Mouse (Mus musculus): ENCODE results near the gene Mks1. TPM values are rescaled to one million over a fixed set of nuclear protein-coding genes. Genes with fewer than 3 reads are reported as not detected.
A peak's percentile ranks its signal among the peaks of the same experiment; 100 is the strongest.

The Mks1 gene
- 9.1 and 16.0 TPM in 2 replicates for total RNA-seq (2014; rRNA removed)
- polyA plus RNA-seq (2015; fragmentation: Nextera tagmentation; extraction: Ambion mirVana), result 8.5 and 10.5 TPM in 2 replicates

DNA sequence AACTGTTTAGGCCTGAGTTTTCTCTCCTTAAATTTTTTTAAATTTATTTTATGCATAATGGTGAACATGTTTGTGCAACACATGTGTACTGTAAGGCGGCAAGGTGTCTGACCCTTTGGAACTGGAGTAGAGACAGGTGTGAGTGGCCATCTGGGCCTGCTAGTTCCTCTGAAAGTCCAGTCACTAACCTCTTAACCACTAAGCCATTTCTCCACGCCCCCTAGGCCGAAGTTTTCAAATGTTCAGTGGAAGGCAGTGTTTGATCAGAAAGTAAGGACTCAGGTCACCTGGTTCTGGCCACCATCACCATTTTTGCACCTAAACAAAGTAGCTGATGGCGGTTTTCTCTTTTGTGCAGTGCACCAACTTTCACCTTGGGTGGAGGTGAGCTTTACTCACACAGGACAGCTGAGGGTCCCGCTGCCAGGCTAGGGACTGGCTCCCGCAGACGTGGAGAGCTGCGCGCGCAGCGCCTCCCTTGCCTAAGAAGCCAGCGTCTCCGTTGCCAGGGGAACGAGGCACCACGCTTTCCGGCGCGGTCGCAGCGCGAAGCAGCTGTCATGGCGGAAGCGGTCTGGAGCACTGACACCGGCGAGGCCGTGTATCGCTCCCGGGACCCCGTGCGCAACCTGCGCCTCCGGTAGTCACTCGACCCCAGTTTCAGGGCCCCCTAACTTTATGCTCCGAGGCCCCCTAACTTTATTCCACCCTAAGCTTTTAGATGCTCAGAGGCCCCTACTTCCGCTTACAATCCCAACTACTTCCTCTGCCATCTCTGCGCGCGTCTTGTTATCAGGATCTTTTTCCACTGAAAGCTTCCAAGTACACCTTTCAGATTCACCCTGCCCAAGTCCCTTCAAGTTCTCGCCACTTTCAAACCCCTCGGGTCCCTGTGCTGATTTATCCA, at the start of gene Mks1:
Gene Mks1, plus strand, starts transcription at position 526 of the 907 bp plus-strand sequence.
- WGBS, result 4% methylated on average over 40 of the region's 40 CpGs
- peak; percentile 96 for DNase-seq (ENCODE audit: low spot score)
- Histone ChIP-seq H3K9me3 (ENCODE audit: low read length) (no peaks in the 10 kb centered on the region), H3K36me3 (ENCODE audit: insufficient read depth, low read length) (peaks cover 11% of the 10 kb centered on the region; the same call in 1 of the 2 replicates), H3K4me2 (ENCODE audit: low read depth, low read length, poor library complexity, severe bottlenecking) (peak within 1 kb of the TSS; percentile 76), H3K4me1 (ENCODE audit: insufficient read depth, low read length) (peaks cover 5% of the 10 kb centered on the region; the same call in 1 of the 2 replicates), H3K27me3 (ENCODE audit: insufficient read depth, low read length) (no peaks in the 10 kb centered on the region), H3K4me3 (ENCODE audit: low read depth, low read length) (peak within 1 kb of the TSS; percentile 57), H3K9ac (replicated peaks; ENCODE audit: low read length, poor library complexity, severe bottlenecking) (peak within 1 kb of the TSS; percentile 60), H3K27ac (ENCODE audit: low read depth, low read length) (peak within 1 kb of the TSS; percentile 82)
- ATAC-seq (ENCODE audit: low FRiP score), result peak; percentile 92
- TF ChIP-seq CTCF (IDR thresholded peaks at IDR 0.05), result no peak

DNA sequence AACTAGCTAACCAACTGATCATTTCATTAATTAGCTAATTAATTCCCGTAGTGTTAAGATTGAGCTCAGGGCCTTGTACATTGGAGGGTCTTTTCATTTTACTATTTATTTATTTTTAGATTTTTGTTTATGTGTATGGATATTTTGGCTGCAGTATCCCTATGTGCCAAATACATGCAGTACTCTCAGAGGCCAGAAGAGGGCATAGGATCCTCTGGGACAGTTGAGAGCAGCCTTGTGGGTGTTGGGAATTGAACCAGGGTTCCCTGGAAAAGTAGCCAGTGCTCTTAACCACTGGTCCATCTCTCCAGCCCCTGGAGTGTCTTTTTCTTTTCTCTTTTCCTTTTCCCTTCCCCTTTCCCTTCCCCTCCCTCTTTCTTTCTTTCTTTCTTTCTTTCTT, 47.6 kb upstream of the Mks1 start:
- Histone ChIP-seq H3K4me2 (ENCODE audit: low read depth, low read length, poor library complexity, severe bottlenecking) (no peak overlapping the region), H3K9me3 (ENCODE audit: low read length) (no peaks in the 10 kb centered on the region), H3K36me3 (ENCODE audit: insufficient read depth, low read length) (no peaks in the 10 kb centered on the region), H3K4me3 (ENCODE audit: low read depth, low read length) (no peak overlapping the region), H3K27me3 (ENCODE audit: insufficient read depth, low read length) (no peaks in the 10 kb centered on the region), H3K4me1 (ENCODE audit: insufficient read depth, low read length) (no peaks in the 10 kb centered on the region), H3K9ac (replicated peaks; ENCODE audit: low read length, poor library complexity, severe bottlenecking) (no peak overlapping the region), H3K27ac (ENCODE audit: low read depth, low read length) (no peak overlapping the region)
- DNase-seq (ENCODE audit: low spot score) (no peak), ATAC-seq (ENCODE audit: low FRiP score) (no peak)
- 73% methylated on average over 1 of the region's 1 CpGs for WGBS
- peak; percentile 47 for TF ChIP-seq CTCF (IDR thresholded peaks at IDR 0.05)

DNA sequence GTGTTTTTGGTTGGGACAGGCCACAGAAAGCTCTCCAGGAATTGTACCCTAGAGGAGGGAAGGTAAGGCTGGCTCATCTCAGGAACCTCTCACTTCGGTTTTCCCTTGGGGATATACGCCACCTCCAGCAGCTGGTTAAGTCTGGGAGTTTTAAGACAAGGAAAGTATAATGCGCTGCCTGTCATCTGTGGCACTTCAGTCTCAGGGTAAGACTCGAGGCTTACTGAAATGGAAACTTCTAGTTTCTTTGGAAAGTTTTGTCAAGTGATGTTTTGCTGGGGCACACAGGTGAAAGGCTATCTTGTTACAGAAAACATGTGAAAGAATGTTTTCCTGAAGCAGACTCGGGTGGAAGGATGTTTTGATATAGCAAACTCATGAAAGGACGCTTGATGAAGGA, 45.6 kb upstream of the Mks1 start:
- no peaks in the 10 kb centered on the region for H3K27me3 ChIP-seq (ENCODE audit: insufficient read depth, low read length)
- H3K9me3 ChIP-seq (ENCODE audit: low read length), result no peaks in the 10 kb centered on the region
- DNase-seq (ENCODE audit: low spot score), result no peak
- peaks cover 4% of the 10 kb centered on the region; the same call in 1 of the 2 replicates for H3K4me1 ChIP-seq (ENCODE audit: insufficient read depth, low read length)
- H3K36me3 ChIP-seq (ENCODE audit: insufficient read depth, low read length), result no peaks in the 10 kb centered on the region
- ATAC-seq (ENCODE audit: low FRiP score), result no peak
- H3K4me2 ChIP-seq (ENCODE audit: low read depth, low read length, poor library complexity, severe bottlenecking), result no peak overlapping the region
- no peak overlapping the region for H3K9ac ChIP-seq (replicated peaks; ENCODE audit: low read length, poor library complexity, severe bottlenecking)
- no peak overlapping the region for H3K27ac ChIP-seq (ENCODE audit: low read depth, low read length)
- no peak for TF ChIP-seq CTCF (IDR thresholded peaks at IDR 0.05)
- H3K4me3 ChIP-seq (ENCODE audit: low read depth, low read length), result no peak overlapping the region
- WGBS, result 85% methylated on average over 6 of the region's 6 CpGs

GRCm38 (mm10) chr11:87808236-87808635, 44.8 kb upstream of the Mks1 start:
- no peak for TF ChIP-seq CTCF (IDR thresholded peaks at IDR 0.05)
- Histone ChIP-seq H3K4me2 (ENCODE audit: low read depth, low read length, poor library complexity, severe bottlenecking) (no peak overlapping the region), H3K36me3 (ENCODE audit: insufficient read depth, low read length) (no peaks in the 10 kb centered on the region), H3K9me3 (ENCODE audit: low read length) (no peaks in the 10 kb centered on the region), H3K9ac (replicated peaks; ENCODE audit: low read length, poor library complexity, severe bottlenecking) (no peak overlapping the region), H3K4me1 (ENCODE audit: insufficient read depth, low read length) (peaks cover 4% of the 10 kb centered on the region; the same call in 1 of the 2 replicates), H3K4me3 (ENCODE audit: low read depth, low read length) (no peak overlapping the region), H3K27ac (ENCODE audit: low read depth, low read length) (no peak overlapping the region), H3K27me3 (ENCODE audit: insufficient read depth, low read length) (no peaks in the 10 kb centered on the region)
- no peak for DNase-seq (ENCODE audit: low spot score)
- no peak for ATAC-seq (ENCODE audit: low FRiP score)
- 86% methylated on average over 7 of the region's 7 CpGs for WGBS

DNA sequence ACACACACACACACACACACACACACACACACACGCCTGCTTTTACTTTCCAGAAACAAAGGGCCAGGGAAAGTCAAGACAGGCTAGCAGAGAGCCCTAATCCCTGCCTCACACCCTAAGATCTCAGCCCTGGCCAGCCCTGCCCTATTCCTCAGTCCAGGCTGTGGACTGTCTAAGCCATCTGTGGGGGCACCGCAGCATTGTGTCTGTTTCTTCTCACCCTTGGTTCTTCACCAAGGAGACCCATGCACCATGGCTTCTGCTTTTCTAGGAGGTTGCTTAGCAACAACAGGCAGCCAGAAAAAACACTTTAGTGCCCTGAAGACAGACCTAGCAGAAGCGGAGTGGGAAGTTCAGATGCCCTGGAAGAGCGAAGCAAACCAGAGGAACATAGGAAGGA, 41.6 kb upstream of the Mks1 start:
- H3K9ac ChIP-seq (replicated peaks; ENCODE audit: low read length, poor library complexity, severe bottlenecking), result no peak overlapping the region
- no peak for TF ChIP-seq CTCF (IDR thresholded peaks at IDR 0.05)
- H3K27me3 ChIP-seq (ENCODE audit: insufficient read depth, low read length), result no peaks in the 10 kb centered on the region
- ATAC-seq (ENCODE audit: low FRiP score) (no peak), DNase-seq (ENCODE audit: low spot score) (peak; percentile 57)
- H3K4me3 ChIP-seq (ENCODE audit: low read depth, low read length), result no peak overlapping the region
- no peaks in the 10 kb centered on the region for H3K36me3 ChIP-seq (ENCODE audit: insufficient read depth, low read length)
- no peaks in the 10 kb centered on the region for H3K9me3 ChIP-seq (ENCODE audit: low read length)
- H3K4me1 ChIP-seq (ENCODE audit: insufficient read depth, low read length), result peaks cover 4% of the 10 kb centered on the region
- H3K27ac ChIP-seq (ENCODE audit: low read depth, low read length), result peak overlapping the region; percentile 62
- H3K4me2 ChIP-seq (ENCODE audit: low read depth, low read length, poor library complexity, severe bottlenecking), result no peak overlapping the region
- WGBS, result 30% methylated on average over 4 of the region's 4 CpGs

DNA sequence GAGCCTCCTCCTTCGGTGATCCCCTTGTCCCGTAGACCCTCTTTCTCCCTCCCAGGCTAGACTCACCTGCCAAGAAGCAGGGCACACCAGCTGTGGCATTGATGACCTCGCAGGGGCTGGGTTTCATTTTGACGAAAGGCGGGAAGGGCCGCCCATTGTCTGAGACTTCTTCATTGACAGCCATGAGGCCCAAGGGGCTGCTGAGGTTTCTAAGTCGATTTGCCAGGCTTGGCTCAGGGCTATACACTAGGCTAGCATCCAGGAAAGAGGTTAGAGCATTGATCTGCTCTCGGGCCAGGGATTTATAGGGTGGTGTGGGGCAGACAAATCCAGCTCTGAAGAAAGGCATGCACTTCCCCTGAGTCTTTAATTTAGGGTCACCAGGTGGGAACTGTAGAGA, 38.2 kb upstream of the Mks1 start:
- 51% methylated on average over 8 of the region's 8 CpGs for WGBS
- Histone ChIP-seq H3K9ac (replicated peaks; ENCODE audit: low read length, poor library complexity, severe bottlenecking) (no peak overlapping the region), H3K9me3 (ENCODE audit: low read length) (no peaks in the 10 kb centered on the region), H3K27me3 (ENCODE audit: insufficient read depth, low read length) (no peaks in the 10 kb centered on the region), H3K27ac (ENCODE audit: low read depth, low read length) (no peak overlapping the region), H3K4me2 (ENCODE audit: low read depth, low read length, poor library complexity, severe bottlenecking) (no peak overlapping the region), H3K4me1 (ENCODE audit: insufficient read depth, low read length) (peaks cover 9% of the 10 kb centered on the region), H3K4me3 (ENCODE audit: low read depth, low read length) (no peak overlapping the region), H3K36me3 (ENCODE audit: insufficient read depth, low read length) (no peaks in the 10 kb centered on the region)
- no peak for TF ChIP-seq CTCF (IDR thresholded peaks at IDR 0.05)
- ATAC-seq (ENCODE audit: low FRiP score) (no peak), DNase-seq (ENCODE audit: low spot score) (peak; percentile 12)

Data from midbrain, postnatal 0 days (tissue).